Mouse (Mus musculus): ENCODE measurements at regions not wholly inside any gene's neighbourhood (a gene's known extent, or its start where the extent isn't known, plus 50 kb on each side); places are given as distances from the start of the nearest gene placed in this dataset.

GRCm38 (mm10) chr15:96217896-96218295, 69.4 kb upstream of the Arid2 start:
- TF ChIP-seq CTCF (IDR thresholded peaks at IDR 0.05; ENCODE audit: insufficient read depth, low read depth, low read length) (no peak), POLR2A (IDR thresholded peaks at IDR 0.05; ENCODE audit: insufficient read depth, low read depth, low read length) (no peak)

All from olfactory bulb, adult 2 months (tissue).